Mouse (Mus musculus): ENCODE measurements around the gene Ttc19.
"Not testable (repeated sequence)": the region's sequence is repeated elsewhere in the genome, so short reads cannot be mapped to it uniquely, and the experiment has no call there.

Ttc19 gene

GRCm38 (mm10) chr11:62280675-62281600 lies at the start of gene Ttc19, which contains the start of gene Zswim7:
Gene Ttc19 (plus strand): TSS chr11:62281473.
Gene Zswim7 (minus strand): TSS chr11:62281375.
- peak; percentile 76 to 81 for DNase-seq

GRCm38 (mm10) chr11:62240631-62241261 lies 40.5 kb upstream of the Ttc19 start:
- no peak for DNase-seq

GRCm38 (mm10) chr11:62243871-62244270 lies 37.4 kb upstream of the Ttc19 start:
- no peak for DNase-seq

- DNase-seq, result no peak
These were observed 36.8 kb upstream of the Ttc19 start for GRCm38 (mm10) chr11:62244471-62244870.

- no peak for DNase-seq
These were observed 33.4 kb upstream of the Ttc19 start for GRCm38 (mm10) chr11:62247759-62248400.

GRCm38 (mm10) chr11:62248401-62249244 lies 32.6 kb upstream of the Ttc19 start, which contains the start of gene Adora2b:
Gene Adora2b (plus strand): TSS chr11:62248984.
- DNase-seq, result peak; percentile 26 to 31

- no peak for DNase-seq
These were observed 31.8 kb upstream of the Ttc19 start for GRCm38 (mm10) chr11:62249266-62250037.

GRCm38 (mm10) chr11:62251047-62251446 lies 30.2 kb upstream of the Ttc19 start:
- no peak for DNase-seq

- no peak for DNase-seq
These were observed 27.9 kb upstream of the Ttc19 start for GRCm38 (mm10) chr11:62253380-62253779.

GRCm38 (mm10) chr11:62259214-62259613 lies 22.1 kb upstream of the Ttc19 start:
- DNase-seq, result no peak

GRCm38 (mm10) chr11:62263599-62263998 lies 17.7 kb upstream of the Ttc19 start:
- DNase-seq, result no peak

GRCm38 (mm10) chr11:62264018-62264417 lies 17.3 kb upstream of the Ttc19 start:
- DNase-seq, result no peak

- no peak for DNase-seq
These were observed 15.6 kb upstream of the Ttc19 start for GRCm38 (mm10) chr11:62265642-62266041.

- no peak for DNase-seq
These were observed 14.6 kb upstream of the Ttc19 start for GRCm38 (mm10) chr11:62266466-62267214.

GRCm38 (mm10) chr11:62268381-62268780 lies 12.9 kb upstream of the Ttc19 start:
- DNase-seq, result no peak

- no peak for DNase-seq
These were observed 12.2 kb upstream of the Ttc19 start for GRCm38 (mm10) chr11:62269097-62269496.

GRCm38 (mm10) chr11:62270851-62271250 lies 10.4 kb upstream of the Ttc19 start:
- DNase-seq, result no peak

GRCm38 (mm10) chr11:62277086-62277485 lies 4.2 kb upstream of the Ttc19 start:
- DNase-seq, result no peak

- peak; percentile 11 to 30 for DNase-seq
These were observed 3.2 kb upstream of the Ttc19 start for GRCm38 (mm10) chr11:62278027-62278426.

GRCm38 (mm10) chr11:62281601-62281997 lies 326 bp downstream of the Ttc19 start:
- no peak for DNase-seq

GRCm38 (mm10) chr11:62284020-62284419 lies 2.7 kb downstream of the Ttc19 start:
- DNase-seq, result not testable (repeated sequence)

All from thymus, adult 18-20 months (tissue).